Mouse (Mus musculus) ES-Bruce4 (cell line): ENCODE measurements around the gene Poc5.

Experiments
- CTCF ChIP-seq: IDR thresholded peaks from one replicate; pipeline ENCODE4 v1.8.1; 2011; ENCODE audit warnings: low read depth, low read length
- POLR2A ChIP-seq: IDR thresholded peaks from one replicate; pipeline ENCODE4 v1.8.1; 2011; ENCODE audit warnings: low read length; ENCODE audit not compliant: insufficient read depth

- TF ChIP-seq CTCF (no peak), POLR2A (no peak)
Measured at GRCm38 (mm10) chr13:96351264-96351663, 36.8 kb upstream of the Poc5 start.
